Mouse (Mus musculus) limb, embryonic 13.5 days (tissue): ENCODE measurements around the gene Tspan2. TPM values are rescaled to one million over a fixed set of nuclear protein-coding genes. Genes with fewer than 3 reads are reported as not detected.

Experiments
- ATAC-seq: fragments of 200-750 bp; cut with Nextera tagmentation; 2 replicates; pipeline ENCODE4 v1.8.0; 2017; ENCODE audit warnings: low read depth, moderate number of reproducible peaks, moderate TSS enrichment; ENCODE audit not compliant: low FRiP score
- H3K27ac ChIP-seq: fragments of 300-500 bp; sonication (generic); 2 replicates; pipeline ENCODE4 v1.5.1; 2015; ENCODE audit warnings: inconsistent platforms, mild to moderate bottlenecking, moderate library complexity
- H3K27me3 ChIP-seq: fragments of 300-500 bp; sonication (generic); 2 replicates; pipeline ENCODE4 v1.6.1; 2015; ENCODE audit warnings: mild to moderate bottlenecking, inconsistent platforms
- H3K36me3 ChIP-seq: fragments of 300-500 bp; sonication (generic); 2 replicates; pipeline ENCODE4 v1.6.1; 2015; ENCODE audit warnings: inconsistent platforms, mild to moderate bottlenecking, moderate library complexity
- H3K4me1 ChIP-seq: fragments of 300-500 bp; sonication (generic); 2 replicates; pipeline ENCODE4 v1.6.1; 2015; ENCODE audit warnings: inconsistent platforms
- H3K4me2 ChIP-seq: fragments of 300-500 bp; sonication (generic); replicated peaks from 2 replicates; pipeline ENCODE4 v1.6.1; 2015; ENCODE audit warnings: inconsistent platforms, mild to moderate bottlenecking, moderate library complexity
- H3K4me3 ChIP-seq: fragments of 300-500 bp; sonication (generic); 2 replicates; pipeline ENCODE4 v1.5.1; 2015; ENCODE audit warnings: moderate library complexity, mild to moderate bottlenecking, inconsistent platforms
- H3K9ac ChIP-seq: fragments of 300-500 bp; sonication (generic); 2 replicates; pipeline ENCODE4 v1.6.1; 2015; ENCODE audit warnings: mild to moderate bottlenecking, inconsistent platforms
- H3K9me3 ChIP-seq: fragments of 300-500 bp; sonication (generic); 2 replicates; pipeline ENCODE4 v1.6.1; 2016; ENCODE audit warnings: inconsistent platforms
- WGBS: fragments of 180-500 bp; shearing (Covaris S2); methylation state at CpG from one replicate; pipeline ENCODE4 v1.1.7; 2015; 5-methylcytosine and 5-hydroxymethylcytosine counted together
- polyA plus RNA-seq: library from polyadenylated mRNA; unstranded; fragments of >200 nt; fragmentation: Nextera tagmentation; extraction: Ambion mirVana; gene quantifications from 2 replicates; pipeline ENCODE4 v1.2.1, GENCODE M21; 2015

Gene Tspan2
- polyA plus RNA-seq, 1 experiment from 2014 or later: 5.1 TPM

DNA sequence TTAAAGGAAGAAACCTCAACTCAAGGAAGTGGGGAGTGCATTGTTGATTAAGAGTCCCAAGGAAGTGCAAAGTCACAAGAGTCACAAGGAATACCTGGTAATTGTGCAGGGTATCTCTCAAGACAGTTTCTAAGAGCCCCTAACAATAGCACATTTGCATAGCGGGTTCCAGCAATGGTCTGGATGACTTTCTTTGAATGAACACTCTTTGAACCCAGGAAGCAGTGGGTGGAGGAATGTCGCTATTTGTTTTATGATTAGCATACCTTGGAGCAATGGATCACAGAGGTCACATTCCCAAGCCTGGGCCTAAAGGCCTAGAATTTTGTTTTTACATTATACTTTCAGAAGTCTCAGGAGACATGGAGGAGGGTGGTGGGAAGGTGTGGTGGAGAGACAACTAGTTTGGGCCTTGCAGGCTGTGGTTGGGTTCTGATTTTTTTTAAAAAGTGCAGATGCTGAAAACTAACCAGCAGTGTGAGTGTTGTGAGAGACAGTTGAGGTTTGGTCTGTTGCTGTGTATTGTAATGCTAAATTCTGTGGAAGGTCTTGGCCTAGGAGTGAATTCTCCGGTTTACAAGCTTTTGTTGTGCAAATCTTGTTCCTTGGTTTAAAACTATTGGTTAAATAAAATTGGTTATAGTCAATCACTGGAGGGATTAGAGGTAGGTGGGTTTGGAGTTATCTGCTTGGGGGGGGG, 16.6 kb upstream of the Tspan2 start:
- no peak overlapping the region for H3K4me2 ChIP-seq
- no peaks in the 10 kb centered on the region for H3K36me3 ChIP-seq
- no peak overlapping the region for H3K4me3 ChIP-seq
- H3K27ac ChIP-seq: no peak overlapping the region
- H3K27me3 ChIP-seq: no peaks in the 10 kb centered on the region
- no peak overlapping the region for H3K9ac ChIP-seq
- ATAC-seq: no peak
- WGBS: 82% methylated on average over 3 of the region's 3 CpGs
- H3K4me1 ChIP-seq: no peaks in the 10 kb centered on the region
- no peaks in the 10 kb centered on the region for H3K9me3 ChIP-seq

DNA sequence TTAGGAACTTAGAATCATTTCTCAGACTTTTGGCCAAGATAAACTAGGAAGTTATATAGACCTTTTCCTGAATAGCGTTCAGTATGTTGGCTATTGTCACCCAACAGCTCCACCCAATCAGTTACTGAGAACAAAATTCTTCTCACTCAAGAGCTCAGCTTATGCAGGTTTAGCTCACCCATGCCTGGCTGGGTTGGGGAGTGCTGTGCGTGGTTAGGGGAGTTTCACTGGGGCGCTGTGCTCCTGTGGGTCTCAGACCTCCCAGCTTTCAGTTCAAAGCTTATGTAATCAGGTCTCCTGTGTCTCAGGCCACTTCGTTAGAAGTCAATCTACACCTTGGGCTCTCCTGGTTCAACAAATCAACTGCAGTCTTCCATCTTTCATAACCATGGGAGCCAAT, 11.2 kb upstream of the Tspan2 start:
- WGBS: 61% methylated on average over 4 of the region's 4 CpGs
- no peak for ATAC-seq

DNA sequence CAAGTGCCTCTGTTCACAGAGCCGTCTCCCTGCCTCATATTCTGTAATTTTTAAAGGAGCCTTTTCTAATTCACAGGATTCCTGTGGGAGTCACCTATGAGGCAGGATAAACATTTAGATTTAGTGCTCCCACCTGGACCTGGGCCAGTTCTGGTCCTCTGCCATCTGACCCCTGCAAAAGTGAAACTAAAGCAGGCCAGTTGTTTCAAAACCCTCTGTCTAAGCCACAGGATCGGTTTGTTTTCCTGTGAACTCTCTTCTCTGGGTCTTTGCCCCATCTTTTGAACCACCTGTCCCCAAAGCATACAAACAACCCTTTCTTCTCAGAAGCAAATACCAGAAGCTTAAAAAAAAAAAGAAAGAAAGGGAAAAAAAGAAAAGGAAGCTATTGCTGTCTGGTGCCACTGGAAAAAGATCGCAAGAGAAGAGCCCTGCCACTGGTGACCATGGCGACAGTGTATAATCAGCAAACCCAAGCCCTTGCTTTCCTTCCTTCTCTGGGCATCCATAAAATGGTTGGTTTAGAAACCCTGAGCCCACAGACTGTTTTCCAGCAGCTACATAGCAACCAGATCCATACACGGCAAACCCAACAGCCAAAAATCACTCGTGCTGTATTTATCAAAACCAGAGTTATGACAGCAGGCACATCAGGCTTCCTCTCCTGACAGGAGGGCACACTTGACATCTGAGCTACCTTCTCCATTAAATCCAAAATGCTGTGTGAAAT, 10.3 kb upstream of the Tspan2 start:
- H3K9ac ChIP-seq: 0 out of 2 replicates have a peak overlapping the region, but pooled peaks have one; percentile 21
- no peak overlapping the region for H3K4me3 ChIP-seq
- WGBS: 59% methylated on average over 6 of the region's 6 CpGs
- H3K4me1 ChIP-seq: peaks cover 19% of the 10 kb centered on the region
- no peaks in the 10 kb centered on the region for H3K27me3 ChIP-seq
- peak overlapping the region; percentile 15; the same call in 1 of the 2 replicates for H3K27ac ChIP-seq
- no peak overlapping the region; the same call in 1 of the 2 replicates for H3K4me2 ChIP-seq
- no peaks in the 10 kb centered on the region for H3K9me3 ChIP-seq
- no peaks in the 10 kb centered on the region for H3K36me3 ChIP-seq
- no peak for ATAC-seq

More for the DNA sequence above, 11.2 kb upstream of the Tspan2 start:
- H3K27ac ChIP-seq: no peak overlapping the region
- H3K9ac ChIP-seq: no peak overlapping the region
- H3K27me3 ChIP-seq: no peaks in the 10 kb centered on the region
- H3K9me3 ChIP-seq: no peaks in the 10 kb centered on the region
- no peaks in the 10 kb centered on the region for H3K36me3 ChIP-seq
- no peak overlapping the region for H3K4me2 ChIP-seq
- H3K4me3 ChIP-seq: no peak overlapping the region
- peaks cover 19% of the 10 kb centered on the region for H3K4me1 ChIP-seq

DNA sequence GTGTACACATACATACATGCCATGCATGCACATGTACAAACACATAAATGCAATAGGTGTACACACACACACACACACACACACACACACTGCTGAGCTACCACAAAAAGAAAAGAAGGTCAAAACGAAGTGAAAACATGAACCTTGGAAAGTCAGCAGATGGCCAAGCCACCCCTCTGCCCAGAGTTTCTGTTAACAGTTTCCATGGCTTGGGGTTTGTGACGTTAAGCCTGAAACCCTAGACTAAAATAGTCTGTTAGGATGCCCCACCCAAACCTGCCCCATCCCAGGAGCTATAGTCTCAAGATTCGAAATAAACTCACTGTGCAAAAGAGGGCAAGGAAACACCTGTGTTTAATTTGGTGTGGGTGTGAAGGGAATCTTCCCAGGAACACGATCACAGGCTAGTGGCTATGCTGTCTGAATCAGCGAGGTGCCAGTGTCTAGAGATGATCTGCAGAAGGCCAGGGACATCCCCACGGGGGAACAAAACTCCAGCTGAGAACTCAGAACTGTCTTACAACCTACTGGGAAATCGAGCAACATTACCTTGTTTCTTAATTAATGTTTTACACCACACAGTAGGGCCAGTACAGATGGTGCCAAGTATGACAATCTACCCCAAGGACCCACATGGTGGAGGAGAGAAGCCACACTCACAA, 9.4 kb upstream of the Tspan2 start:
- Histone ChIP-seq H3K9me3 (no peaks in the 10 kb centered on the region), H3K4me3 (no peak overlapping the region), H3K36me3 (no peaks in the 10 kb centered on the region), H3K4me1 (peaks cover 19% of the 10 kb centered on the region), H3K4me2 (no peak overlapping the region), H3K27ac (no peak overlapping the region), H3K9ac (no peak overlapping the region), H3K27me3 (no peaks in the 10 kb centered on the region)
- ATAC-seq: no peak
- 56% methylated on average over 7 of the region's 7 CpGs for WGBS

DNA sequence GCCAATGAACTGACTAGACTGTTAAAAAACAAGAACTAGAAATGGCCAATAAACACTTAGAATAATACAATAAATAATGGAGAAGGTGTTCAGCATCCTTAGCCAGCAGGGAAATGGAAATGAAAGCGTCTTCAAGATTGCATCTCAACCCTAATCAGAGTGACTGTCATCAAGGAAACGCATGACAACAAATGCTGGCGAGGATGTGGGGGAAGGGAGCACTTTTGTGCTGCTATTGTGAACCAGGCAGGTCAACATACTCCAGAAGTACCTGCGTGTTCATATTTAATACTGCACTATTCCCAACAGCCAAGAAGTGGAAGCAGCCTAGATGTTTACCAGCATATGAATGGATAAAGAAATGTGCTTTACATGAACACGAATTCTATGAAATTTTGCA, 4.9 kb upstream of the Tspan2 start:
- ATAC-seq: no peak
- WGBS: 65% methylated on average over 5 of the region's 5 CpGs
- Histone ChIP-seq H3K4me3 (no peak overlapping the region), H3K9me3 (no peaks in the 10 kb centered on the region), H3K4me1 (peaks cover 13% of the 10 kb centered on the region), H3K36me3 (no peaks in the 10 kb centered on the region), H3K27ac (no peak overlapping the region), H3K4me2 (no peak overlapping the region), H3K27me3 (no peaks in the 10 kb centered on the region), H3K9ac (no peak overlapping the region)

DNA sequence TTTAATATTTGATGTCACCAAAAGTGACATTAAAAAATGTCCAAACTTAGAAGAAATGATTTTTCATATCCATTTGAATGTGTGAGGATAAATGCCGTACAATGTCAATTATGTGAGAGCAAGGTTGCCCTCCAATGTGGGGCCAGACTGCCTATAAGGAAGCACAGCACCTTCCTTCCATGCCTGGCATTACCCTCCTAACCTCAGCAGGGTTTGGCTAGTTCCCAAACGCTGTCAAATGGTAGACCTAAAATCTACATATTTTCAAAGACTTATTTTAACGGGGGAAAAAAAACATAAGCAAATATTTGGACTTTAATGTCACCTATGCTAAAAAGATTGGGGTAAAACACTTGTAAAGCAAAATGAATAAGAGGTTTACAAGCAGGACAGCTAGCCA, 3.2 kb upstream of the Tspan2 start:
- Histone ChIP-seq H3K27ac (no peak overlapping the region), H3K9me3 (no peaks in the 10 kb centered on the region), H3K4me1 (peaks cover 15% of the 10 kb centered on the region), H3K9ac (no peak overlapping the region), H3K36me3 (no peaks in the 10 kb centered on the region), H3K4me3 (no peak overlapping the region), H3K27me3 (no peaks in the 10 kb centered on the region), H3K4me2 (no peak overlapping the region)
- WGBS: 72% methylated on average over 3 of the region's 3 CpGs
- no peak for ATAC-seq

DNA sequence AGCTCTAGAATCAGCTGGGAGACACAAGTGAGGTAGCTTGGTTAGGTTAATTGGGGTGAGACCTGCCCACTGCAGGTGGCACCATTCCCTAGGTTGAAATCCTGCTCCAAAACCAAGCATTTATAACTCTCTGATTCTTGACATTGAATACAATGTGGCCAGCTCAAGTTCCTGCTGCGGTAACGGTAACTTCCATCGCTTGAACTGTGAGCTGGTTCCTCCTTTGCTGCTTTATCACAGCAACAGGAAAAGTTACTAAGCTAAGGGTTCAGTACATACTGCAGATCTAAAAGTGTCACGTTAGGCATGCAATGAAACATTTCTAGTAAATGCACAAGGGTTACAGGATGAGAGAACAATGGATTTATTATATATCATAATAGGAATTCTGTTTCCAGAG, 1.7 kb upstream of the Tspan2 start:
- H3K36me3 ChIP-seq: no peaks in the 10 kb centered on the region
- H3K27me3 ChIP-seq: no peaks in the 10 kb centered on the region
- ATAC-seq: no peak
- H3K4me3 ChIP-seq: no peak overlapping the region
- no peak overlapping the region for H3K4me2 ChIP-seq
- H3K4me1 ChIP-seq: peaks cover 17% of the 10 kb centered on the region
- whole genome bisulfite sequencing: 89% methylated on average over 4 of the region's 4 CpGs
- H3K27ac ChIP-seq: no peak overlapping the region
- no peaks in the 10 kb centered on the region for H3K9me3 ChIP-seq
- H3K9ac ChIP-seq: no peak overlapping the region

DNA sequence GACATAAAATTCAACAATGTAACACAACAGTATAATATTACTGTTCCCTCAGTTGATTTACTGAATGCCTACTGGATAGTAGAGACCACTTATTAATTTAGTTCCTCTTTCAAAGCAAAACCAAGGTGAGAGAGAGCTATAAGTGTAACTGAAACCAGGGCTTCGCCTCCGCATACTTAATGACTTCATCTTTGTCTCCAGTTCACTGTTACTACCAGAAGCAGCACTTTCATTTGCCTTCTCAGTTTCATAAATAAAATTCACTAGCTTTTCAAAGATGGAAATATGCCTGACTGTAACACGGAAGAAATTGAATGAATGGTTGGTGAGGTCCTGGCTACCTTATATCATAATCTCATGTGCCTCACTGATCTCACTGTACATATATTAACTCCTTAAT, 1.3 kb upstream of the Tspan2 start:
- H3K4me3 ChIP-seq: no peak overlapping the region
- H3K4me2 ChIP-seq: no peak overlapping the region
- peaks cover 21% of the 10 kb centered on the region for H3K4me1 ChIP-seq
- no peak for ATAC-seq
- no peaks in the 10 kb centered on the region for H3K36me3 ChIP-seq
- no peaks in the 10 kb centered on the region for H3K9me3 ChIP-seq
- no peak overlapping the region for H3K27ac ChIP-seq
- H3K9ac ChIP-seq: no peak overlapping the region
- WGBS: 89% methylated on average over 3 of the region's 3 CpGs
- no peaks in the 10 kb centered on the region for H3K27me3 ChIP-seq

DNA sequence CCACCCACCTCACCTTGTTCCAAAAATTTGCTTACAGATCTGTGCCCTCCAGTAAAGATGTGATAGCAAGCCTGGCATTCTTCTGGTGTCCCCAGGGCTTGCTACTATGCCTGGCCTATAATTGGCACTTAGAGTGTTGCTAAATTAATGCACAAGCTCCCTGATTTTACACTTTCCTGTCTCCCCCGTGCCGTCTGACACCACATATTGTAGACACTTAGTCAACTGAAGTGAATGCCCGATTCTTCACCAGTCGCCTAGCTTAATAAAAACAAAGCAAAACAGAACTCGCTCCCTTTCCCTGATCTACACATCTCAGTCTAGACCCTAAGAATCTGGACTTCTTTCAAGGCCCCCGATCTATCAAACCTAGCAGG, 405 bp upstream of the Tspan2 start:
- H3K27ac ChIP-seq: no peak overlapping the region
- peaks cover 24% of the 10 kb centered on the region for H3K4me1 ChIP-seq
- ATAC-seq: no peak
- H3K4me3 ChIP-seq: peak overlapping the region; percentile 75
- no peaks in the 10 kb centered on the region for H3K27me3 ChIP-seq
- WGBS: 24% methylated on average over 6 of the region's 6 CpGs
- no peaks in the 10 kb centered on the region for H3K36me3 ChIP-seq
- H3K4me2 ChIP-seq: peak overlapping the region; percentile 89
- no peaks in the 10 kb centered on the region for H3K9me3 ChIP-seq
- peak overlapping the region; percentile 73 for H3K9ac ChIP-seq

DNA sequence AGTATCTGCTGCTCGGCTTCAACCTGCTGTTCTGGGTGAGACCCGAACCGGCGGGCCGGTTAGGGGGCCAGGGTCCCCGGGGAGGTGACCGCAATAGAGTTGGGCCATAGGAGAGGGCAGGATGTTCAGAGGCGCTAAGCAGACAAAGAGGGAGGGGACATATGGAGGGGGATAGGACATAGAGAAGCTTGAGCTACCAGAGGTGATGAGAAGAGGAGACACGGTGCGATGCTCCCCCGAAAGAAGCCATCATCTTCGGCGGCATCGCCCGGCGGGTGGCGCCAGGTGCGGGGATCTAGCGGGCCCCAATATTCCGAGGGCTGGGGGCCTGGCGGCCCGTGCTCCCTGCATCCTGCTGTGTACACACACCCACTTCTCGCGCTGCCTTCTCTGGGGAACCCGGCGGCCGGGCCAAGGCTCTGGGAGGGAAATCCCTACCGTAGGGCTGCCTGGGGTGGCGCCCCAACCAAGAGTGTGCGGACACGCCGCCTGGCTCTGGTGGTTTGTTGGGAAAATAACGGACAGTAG, 766 bp downstream of the Tspan2 start:
- Histone ChIP-seq H3K4me1 (peaks cover 24% of the 10 kb centered on the region), H3K27me3 (no peaks in the 10 kb centered on the region), H3K9me3 (no peaks in the 10 kb centered on the region), H3K36me3 (no peaks in the 10 kb centered on the region), H3K9ac (peak overlapping the region; percentile 73), H3K4me2 (peak overlapping the region; percentile 89), H3K4me3 (peak overlapping the region; percentile 75), H3K27ac (no peak overlapping the region)
- under 1% methylated on average over 33 of the region's 33 CpGs for WGBS
- peak; percentile 62 for ATAC-seq

DNA sequence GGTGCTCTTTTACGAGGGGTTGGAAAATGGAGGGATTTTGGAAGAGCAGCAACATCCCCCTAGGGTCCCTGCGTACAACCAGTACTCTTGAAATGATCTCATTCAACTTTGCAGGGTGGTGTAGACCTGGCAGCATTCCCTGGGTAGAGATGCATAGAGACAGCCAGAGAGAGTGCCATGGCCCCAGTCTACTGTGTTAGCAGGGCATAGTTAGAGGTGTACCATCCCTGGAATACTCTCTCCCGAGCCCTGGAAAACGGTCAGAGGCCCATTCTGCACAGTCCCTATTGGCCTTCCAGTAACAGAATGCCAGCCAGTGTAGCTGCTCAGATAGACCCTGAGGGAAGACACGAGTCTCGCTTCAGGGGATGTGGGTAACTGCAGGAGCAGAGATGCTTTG, 1.3 kb downstream of the Tspan2 start:
- no peaks in the 10 kb centered on the region for H3K27me3 ChIP-seq
- no peaks in the 10 kb centered on the region for H3K9me3 ChIP-seq
- peaks cover 24% of the 10 kb centered on the region for H3K4me1 ChIP-seq
- 59% methylated on average over 6 of the region's 6 CpGs for WGBS
- H3K27ac ChIP-seq: no peak overlapping the region
- H3K36me3 ChIP-seq: no peaks in the 10 kb centered on the region
- peak overlapping the region; percentile 73 for H3K9ac ChIP-seq
- peak overlapping the region; percentile 89 for H3K4me2 ChIP-seq
- no peak for ATAC-seq
- peak overlapping the region; percentile 75 for H3K4me3 ChIP-seq

DNA sequence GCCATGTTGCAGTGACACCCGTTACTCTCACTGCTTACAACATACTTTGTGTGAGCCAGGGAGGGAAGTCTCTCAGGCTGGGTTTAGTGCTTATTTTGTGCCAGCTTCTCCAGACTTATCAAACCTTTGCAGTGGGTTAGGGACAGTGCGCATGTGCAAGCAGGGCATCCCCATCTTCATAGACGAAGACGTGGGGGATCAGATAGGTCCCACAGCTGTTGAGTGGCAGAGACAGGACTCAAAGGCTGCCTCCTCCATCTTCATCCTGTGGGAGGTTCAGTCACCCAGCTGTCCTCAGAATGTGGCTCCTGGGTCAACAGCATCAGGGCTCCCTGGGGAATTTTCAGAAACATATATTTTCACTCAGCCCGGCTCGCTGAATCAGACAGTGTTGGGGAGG, 2.1 kb downstream of the Tspan2 start:
- H3K36me3 ChIP-seq: no peaks in the 10 kb centered on the region
- no peak overlapping the region for H3K4me2 ChIP-seq
- H3K27ac ChIP-seq: no peak overlapping the region
- no peak for ATAC-seq
- no peaks in the 10 kb centered on the region for H3K9me3 ChIP-seq
- 73% methylated on average over 6 of the region's 6 CpGs for WGBS
- H3K4me3 ChIP-seq: no peak overlapping the region
- peaks cover 24% of the 10 kb centered on the region for H3K4me1 ChIP-seq
- H3K27me3 ChIP-seq: no peaks in the 10 kb centered on the region
- no peak overlapping the region for H3K9ac ChIP-seq
